ENCODE assay signal across 11 mouse cellular contexts in the genomic region with DNA sequence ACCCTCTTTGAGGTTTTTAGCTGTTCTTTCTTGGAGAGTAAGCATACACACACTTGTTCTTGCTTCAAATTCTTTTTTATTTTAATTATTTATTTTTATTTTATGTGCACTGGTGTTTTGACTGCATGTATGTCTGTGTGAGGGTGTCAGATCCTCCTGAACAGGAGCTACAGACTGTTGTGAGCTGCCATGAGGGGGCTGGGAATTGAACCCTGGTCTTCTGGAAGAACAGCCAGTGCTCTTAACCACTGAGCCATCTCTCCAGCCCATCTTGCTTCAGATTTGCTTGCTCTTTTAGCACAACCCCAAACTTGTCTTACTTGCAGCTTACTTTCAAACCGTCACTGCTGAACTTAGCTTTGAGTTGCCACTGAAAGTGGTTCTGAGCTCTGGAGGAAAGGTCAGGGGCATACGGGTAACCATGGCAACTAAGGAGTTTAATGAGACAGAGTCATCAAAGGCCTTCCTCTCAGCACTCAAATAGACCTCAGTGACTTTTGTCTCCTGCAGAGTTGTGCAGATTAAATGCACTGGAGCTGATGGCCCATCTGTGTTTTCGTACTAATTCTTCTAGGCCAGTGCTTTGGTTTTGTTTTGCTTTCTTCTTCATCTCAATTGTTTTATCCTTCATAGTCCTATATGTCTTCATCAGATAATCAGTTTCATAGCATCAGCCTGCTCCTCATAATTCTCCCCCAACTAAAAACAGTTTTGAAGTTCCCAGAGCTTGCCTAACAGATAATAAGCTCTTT. TPM values are rescaled to one million over a fixed set of nuclear protein-coding genes. Genes with fewer than 3 reads are reported as not detected.
DNase-seq lines count a peak whose midpoint lies in the region; ATAC-seq and TF ChIP-seq lines count a peak whose summit lies in the region.
"Had no signal": no experiment of that assay in that cellular context is flagged by ENCODE, and none has a peak within 500 bp of the region (broad histone marks: within the 10 kb centered on the region; RNA-seq: fewer than 3 reads in every experiment).

No protein-coding gene starts in this region.

- no peak for DNase-seq in lung, postnatal 4 days
- peak; percentile 68 to 75 for DNase-seq in adrenal gland, postnatal 36 days
- peak; percentile 32 for DNase-seq in midbrain, postnatal 0 days (ENCODE audit: low spot score)
- DNase-seq in liver, postnatal 0 days, result no peak

- no peak overlapping the region for H3K4me3 ChIP-seq in lung, embryonic 16.5 days (ENCODE audit: low read length)
- no peak overlapping the region for H3K4me3 ChIP-seq in forebrain, embryonic 15.5 days
- no peak overlapping the region for H3K4me3 ChIP-seq in midbrain, postnatal 0 days (ENCODE audit: low read depth, low read length)
- no peak overlapping the region for H3K4me3 ChIP-seq in liver, postnatal 0 days (ENCODE audit: low read depth, low read length)
- no peak overlapping the region for H3K4me3 ChIP-seq in kidney, embryonic 14.5 days (ENCODE audit: low read length)
- H3K4me3 ChIP-seq: heart, embryonic 10.5 days; neural tube, embryonic 13.5 days had no signal

- TF ChIP-seq EP300 in liver, postnatal 0 days (IDR thresholded peaks at IDR 0.05; ENCODE audit: low read depth), result no peak

- H3K9ac ChIP-seq in lung, embryonic 16.5 days (ENCODE audit: low read length), result no peak overlapping the region
- no peak overlapping the region for H3K9ac ChIP-seq in forebrain, embryonic 15.5 days (replicated peaks)
- H3K9ac ChIP-seq in midbrain, postnatal 0 days (replicated peaks; ENCODE audit: low read length, poor library complexity, severe bottlenecking), result no peak overlapping the region
- no peak overlapping the region for H3K9ac ChIP-seq in liver, postnatal 0 days (replicated peaks)
- H3K9ac ChIP-seq in kidney, embryonic 14.5 days (ENCODE audit: low read depth, low read length), result no peak overlapping the region
- H3K9ac ChIP-seq: neural tube, embryonic 13.5 days had no signal

- no peaks in the 10 kb centered on the region for H3K36me3 ChIP-seq in lung, embryonic 16.5 days (ENCODE audit: control insufficient read depth, insufficient read depth, low read length)
- H3K36me3 ChIP-seq in forebrain, embryonic 15.5 days, result peaks cover 2% of the 10 kb centered on the region; the same call in 1 of the 2 replicates
- H3K36me3 ChIP-seq in midbrain, postnatal 0 days (ENCODE audit: insufficient read depth, low read length), result peaks cover 5% of the 10 kb centered on the region; the same call in 1 of the 2 replicates
- no peaks in the 10 kb centered on the region for H3K36me3 ChIP-seq in liver, postnatal 0 days (replicated peaks; ENCODE audit: insufficient read depth, low read length)
- no peaks in the 10 kb centered on the region for H3K36me3 ChIP-seq in kidney, embryonic 14.5 days (ENCODE audit: control insufficient read depth, insufficient read depth, low read length)

- no peaks in the 10 kb centered on the region for H3K27me3 ChIP-seq in lung, embryonic 16.5 days (ENCODE audit: control insufficient read depth, insufficient read depth, low read depth, low read length)
- H3K27me3 ChIP-seq in forebrain, embryonic 15.5 days, result no peaks in the 10 kb centered on the region
- H3K27me3 ChIP-seq in midbrain, postnatal 0 days (ENCODE audit: insufficient read depth, low read length), result no peaks in the 10 kb centered on the region
- no peaks in the 10 kb centered on the region for H3K27me3 ChIP-seq in liver, postnatal 0 days (ENCODE audit: insufficient read depth, low read length)
- no peaks in the 10 kb centered on the region for H3K27me3 ChIP-seq in kidney, embryonic 14.5 days (ENCODE audit: control insufficient read depth, insufficient read depth, low read length)
- H3K27me3 ChIP-seq: neural tube, embryonic 13.5 days had no signal

- 18% methylated on average over 3 of the region's 3 CpGs for WGBS in lung, embryonic 16.5 days
- 7% methylated on average over 3 of the region's 3 CpGs for WGBS in forebrain, embryonic 15.5 days
- 12% methylated on average over 3 of the region's 3 CpGs for WGBS in midbrain, postnatal 0 days
- 74% methylated on average over 3 of the region's 3 CpGs for WGBS in liver, postnatal 0 days (ENCODE audit: insufficient replicate concordance)
- WGBS in kidney, embryonic 14.5 days, result 21% methylated on average over 3 of the region's 3 CpGs

- H3K4me2 ChIP-seq in lung, embryonic 16.5 days (ENCODE audit: low read depth, low read length), result no peak overlapping the region
- no peak overlapping the region for H3K4me2 ChIP-seq in forebrain, embryonic 15.5 days (replicated peaks)
- H3K4me2 ChIP-seq in midbrain, postnatal 0 days (ENCODE audit: low read depth, low read length, poor library complexity, severe bottlenecking), result no peak overlapping the region
- no peak overlapping the region for H3K4me2 ChIP-seq in liver, postnatal 0 days (ENCODE audit: low read depth, low read length)
- no peak overlapping the region for H3K4me2 ChIP-seq in kidney, embryonic 14.5 days (replicated peaks; ENCODE audit: low read depth, low read length)
- H3K4me2 ChIP-seq: neural tube, embryonic 13.5 days had no signal

- no peaks in the 10 kb centered on the region for H3K9me3 ChIP-seq in lung, embryonic 16.5 days (ENCODE audit: control insufficient read depth, low read length)
- H3K9me3 ChIP-seq in forebrain, embryonic 15.5 days, result no peaks in the 10 kb centered on the region
- H3K9me3 ChIP-seq in midbrain, postnatal 0 days (ENCODE audit: low read length), result no peaks in the 10 kb centered on the region
- no peaks in the 10 kb centered on the region for H3K9me3 ChIP-seq in liver, postnatal 0 days (ENCODE audit: low read length)
- no peaks in the 10 kb centered on the region for H3K9me3 ChIP-seq in kidney, embryonic 14.5 days (ENCODE audit: control insufficient read depth, low read length)
- H3K9me3 ChIP-seq: heart, embryonic 10.5 days; neural tube, embryonic 13.5 days had no signal

- H3K27ac ChIP-seq in lung, embryonic 16.5 days (ENCODE audit: low read length), result no peak overlapping the region
- H3K27ac ChIP-seq in forebrain, embryonic 15.5 days (replicated peaks), result no peak overlapping the region
- H3K27ac ChIP-seq in midbrain, postnatal 0 days (ENCODE audit: low read depth, low read length), result no peak overlapping the region
- H3K27ac ChIP-seq in liver, postnatal 0 days (ENCODE audit: low read depth), result no peak overlapping the region
- H3K27ac ChIP-seq in kidney, embryonic 14.5 days (ENCODE audit: low read depth, low read length), result no peak overlapping the region
- H3K27ac ChIP-seq: heart, embryonic 10.5 days; neural tube, embryonic 13.5 days had no signal

- no peaks in the 10 kb centered on the region for H3K4me1 ChIP-seq in lung, embryonic 16.5 days (replicated peaks; ENCODE audit: control insufficient read depth, insufficient read depth, low read length)
- H3K4me1 ChIP-seq in forebrain, embryonic 15.5 days, result no peaks in the 10 kb centered on the region
- H3K4me1 ChIP-seq in midbrain, postnatal 0 days (ENCODE audit: insufficient read depth, low read length), result no peaks in the 10 kb centered on the region
- H3K4me1 ChIP-seq in liver, postnatal 0 days (ENCODE audit: insufficient read depth), result no peaks in the 10 kb centered on the region
- H3K4me1 ChIP-seq in kidney, embryonic 14.5 days (ENCODE audit: control insufficient read depth, insufficient read depth, low read length), result no peaks in the 10 kb centered on the region
- H3K4me1 ChIP-seq: heart, embryonic 10.5 days had no signal

- ATAC-seq in lung, embryonic 16.5 days (ENCODE audit: low read depth), result peak; percentile 38; the same call in 1 of the 2 replicates
- 0 out of 2 replicates have a peak, but pooled peaks have one; percentile 13 for ATAC-seq in forebrain, embryonic 15.5 days (replicated peaks)
- ATAC-seq in midbrain, postnatal 0 days (ENCODE audit: low FRiP score), result no peak
- ATAC-seq in erythroid progenitor cell, adult 5-6 weeks (replicated peaks; ENCODE audit: low FRiP score, poor library complexity, severe bottlenecking), result no peak
- ATAC-seq in liver, postnatal 0 days, result no peak
- no peak for ATAC-seq in kidney, embryonic 14.5 days (ENCODE audit: low FRiP score, low TSS enrichment)
- ATAC-seq: lung, postnatal 0 days had no signal

- no peak for TF ChIP-seq CTCF in midbrain, postnatal 0 days (IDR thresholded peaks at IDR 0.05)
- no peak for TF ChIP-seq CTCF in liver, postnatal 0 days (IDR thresholded peaks at IDR 0.05; ENCODE audit: low read depth)

RNA-seq across cellular contexts. Expression of gene P2ry12, which starts 15.0 kb away (rescaled TPM):
- 2.1 and 2.8 TPM in 2 replicates for polyA plus RNA-seq in lung, embryonic 16.5 days (2015; fragmentation: Nextera tagmentation; extraction: Ambion mirVana)
- 1 to 10 TPM; 1.9 to 2.9 TPM for total RNA-seq in adrenal gland, postnatal 36 days (2021)
- polyA plus RNA-seq in forebrain, embryonic 15.5 days (2015; fragmentation: Nextera tagmentation; extraction: Ambion mirVana), result 8.0 and 10.6 TPM in 2 replicates
- total RNA-seq in midbrain, postnatal 0 days (2014; rRNA removed), result 13.9 and 15.6 TPM in 2 replicates
- polyA plus RNA-seq in midbrain, postnatal 0 days (2015; fragmentation: Nextera tagmentation; extraction: Ambion mirVana), result 9.9 and 11.1 TPM in 2 replicates
- total RNA-seq in erythroid progenitor cell, adult 5-6 weeks (2015; ENCODE audit: low replicate concordance), result 2.1 and 5.0 TPM in 2 replicates
- not detected in 2 replicates for total RNA-seq in erythroid progenitor cell, adult 5-6 weeks (2017; ENCODE audit: low replicate concordance)
- 3.0 and 3.3 TPM in 2 replicates for polyA plus RNA-seq in liver, postnatal 0 days (2015; fragmentation: Nextera tagmentation; extraction: Ambion mirVana)
- 1.2 and 1.8 TPM in 2 replicates for polyA plus RNA-seq in kidney, embryonic 14.5 days (2014; fragmentation: Nextera tagmentation; extraction: Ambion mirVana)

Comparison
In these comparisons a context has a peak if more than half of its experiments do, and no peak if none do; other contexts are left out.
1. ATAC-seq: peak in lung, embryonic 16.5 days (single experiment) and forebrain, embryonic 15.5 days (single experiment); none in midbrain, postnatal 0 days (single experiment), erythroid progenitor cell, adult 5-6 weeks (single experiment), liver, postnatal 0 days (single experiment) and kidney, embryonic 14.5 days (single experiment).
2. DNase-seq: peak in adrenal gland, postnatal 36 days (2 of 2) and midbrain, postnatal 0 days (single experiment); none in lung, postnatal 4 days (0 of 2) and liver, postnatal 0 days (single experiment).